Mouse (Mus musculus): ENCODE measurements around the gene Nr2e3.
A peak's percentile ranks its signal among the peaks of the same experiment; 100 is the strongest.
"Not testable (repeated sequence)": the region's sequence is repeated elsewhere in the genome, so short reads cannot be mapped to it uniquely, and the experiment has no call there.

Nr2e3 gene

GRCm38 (mm10) chr9:59960559-59960958, at the start of gene Nr2e3:
TSS of gene Nr2e3 (minus strand) at chr9:59960659.
- DNase-seq (ENCODE audit: low spot score in 2 of 2): no peak

- no peak for DNase-seq (ENCODE audit: low spot score in 2 of 2)
These were observed 48.5 kb upstream of the Nr2e3 start for GRCm38 (mm10) chr9:60008936-60009335.

- no peak for DNase-seq (ENCODE audit: low spot score in 2 of 2)
These were observed 41.9 kb upstream of the Nr2e3 start for GRCm38 (mm10) chr9:60002323-60002722.

GRCm38 (mm10) chr9:60001444-60001843, 41.0 kb upstream of the Nr2e3 start:
- DNase-seq (ENCODE audit: low spot score in 2 of 2): no peak

- no peak for DNase-seq (ENCODE audit: low spot score in 2 of 2)
These were observed 37.3 kb upstream of the Nr2e3 start for GRCm38 (mm10) chr9:59997725-59998124.

GRCm38 (mm10) chr9:59991407-59991806, 30.9 kb upstream of the Nr2e3 start:
- no peak for DNase-seq (ENCODE audit: low spot score in 2 of 2)

- peak; percentile 17 to 35 for DNase-seq (ENCODE audit: low spot score in 2 of 2)
These were observed 29.4 kb upstream of the Nr2e3 start for GRCm38 (mm10) chr9:59989864-59990263.

GRCm38 (mm10) chr9:59985900-59986572, 25.6 kb upstream of the Nr2e3 start:
- DNase-seq (ENCODE audit: low spot score in 2 of 2): no peak

GRCm38 (mm10) chr9:59981116-59981515, 20.7 kb upstream of the Nr2e3 start:
- no peak for DNase-seq (ENCODE audit: low spot score in 2 of 2)

- DNase-seq (ENCODE audit: low spot score in 2 of 2): no peak
These were observed 10.8 kb upstream of the Nr2e3 start for GRCm38 (mm10) chr9:59971263-59971662.

GRCm38 (mm10) chr9:59969383-59969782, 8.9 kb upstream of the Nr2e3 start:
- peak in 1 of 2 experiments; percentile 40 for DNase-seq (ENCODE audit: low spot score in 2 of 2)

GRCm38 (mm10) chr9:59965046-59965445, 4.6 kb upstream of the Nr2e3 start:
- no peak for DNase-seq (ENCODE audit: low spot score in 2 of 2)

GRCm38 (mm10) chr9:59964367-59964766, 3.9 kb upstream of the Nr2e3 start:
- DNase-seq (ENCODE audit: low spot score in 2 of 2): no peak

- no peak for DNase-seq (ENCODE audit: low spot score in 2 of 2)
These were observed 919 bp upstream of the Nr2e3 start for GRCm38 (mm10) chr9:59961201-59961955.

- peak; percentile 79 to 80 for DNase-seq (ENCODE audit: low spot score in 2 of 2)
These were observed 1.2 kb downstream of the Nr2e3 start for GRCm38 (mm10) chr9:59959276-59959675.

- DNase-seq (ENCODE audit: low spot score in 2 of 2): not testable (repeated sequence)
These were observed 2.3 kb downstream of the Nr2e3 start for GRCm38 (mm10) chr9:59958115-59958514.

GRCm38 (mm10) chr9:59956496-59956895, 4.0 kb downstream of the Nr2e3 start:
- no peak for DNase-seq (ENCODE audit: low spot score in 2 of 2)

GRCm38 (mm10) chr9:59955692-59956091, 4.8 kb downstream of the Nr2e3 start:
- DNase-seq (ENCODE audit: low spot score in 2 of 2): no peak

GRCm38 (mm10) chr9:59955199-59955598, 5.3 kb downstream of the Nr2e3 start:
- DNase-seq (ENCODE audit: low spot score in 2 of 2): no peak

GRCm38 (mm10) chr9:59953556-59953955, 6.9 kb downstream of the Nr2e3 start:
- no peak for DNase-seq (ENCODE audit: low spot score in 2 of 2)

GRCm38 (mm10) chr9:59952515-59953070, 7.9 kb downstream of the Nr2e3 start:
- peak in 1 of 2 experiments; percentile 55 for DNase-seq (ENCODE audit: low spot score in 2 of 2)

GRCm38 (mm10) chr9:59951943-59952342, 8.5 kb downstream of the Nr2e3 start:
- DNase-seq (ENCODE audit: low spot score in 2 of 2): no peak
